Mouse (Mus musculus): Measurements from ENCODE around the gene Fbxl2. TPM values are rescaled to one million over a fixed set of nuclear protein-coding genes. Genes with fewer than 3 reads are reported as not detected.

Gene Fbxl2
- polyA plus RNA-seq, 1 experiment: 3.6 TPM

GRCm38 (mm10) chr9:114019012-114019762, 26.8 kb downstream of the Fbxl2 start:
- DNase-seq (ENCODE audit: low spot score): no peak

GRCm38 (mm10) chr9:114016402-114016801, 29.6 kb downstream of the Fbxl2 start:
- DNase-seq (ENCODE audit: low spot score): no peak

GRCm38 (mm10) chr9:114015724-114016123, 30.3 kb downstream of the Fbxl2 start:
- no peak for DNase-seq (ENCODE audit: low spot score)

- DNase-seq (ENCODE audit: low spot score): no peak
These were observed 32.0 kb downstream of the Fbxl2 start for GRCm38 (mm10) chr9:114014034-114014433.

- DNase-seq (ENCODE audit: low spot score): no peak
These were observed 34.8 kb downstream of the Fbxl2 start for GRCm38 (mm10) chr9:114011203-114011602.

GRCm38 (mm10) chr9:114009526-114009925, 36.5 kb downstream of the Fbxl2 start:
- no peak for DNase-seq (ENCODE audit: low spot score)

- DNase-seq (ENCODE audit: low spot score): no peak
These were observed 38.1 kb downstream of the Fbxl2 start for GRCm38 (mm10) chr9:114007850-114008350.

- no peak for DNase-seq (ENCODE audit: low spot score)
These were observed 39.2 kb downstream of the Fbxl2 start for GRCm38 (mm10) chr9:114006801-114007200.

GRCm38 (mm10) chr9:113998311-113998710, 47.7 kb downstream of the Fbxl2 start:
- no peak for DNase-seq (ENCODE audit: low spot score)

- DNase-seq (ENCODE audit: low spot score): no peak
These were observed 53.2 kb downstream of the Fbxl2 start for GRCm38 (mm10) chr9:113992810-113993209.

- peak; percentile 62 for DNase-seq (ENCODE audit: low spot score)
These were observed 55.3 kb downstream of the Fbxl2 start for GRCm38 (mm10) chr9:113990547-113991248.

GRCm38 (mm10) chr9:113984946-113985620, 60.9 kb downstream of the Fbxl2 start:
- no peak for DNase-seq (ENCODE audit: low spot score)

- no peak for DNase-seq (ENCODE audit: low spot score)
These were observed 62.9 kb downstream of the Fbxl2 start for GRCm38 (mm10) chr9:113982883-113983670.

- DNase-seq (ENCODE audit: low spot score): no peak
These were observed 63.5 kb downstream of the Fbxl2 start for GRCm38 (mm10) chr9:113982451-113982850.

GRCm38 (mm10) chr9:113981099-113981880, 64.7 kb downstream of the Fbxl2 start:
- DNase-seq (ENCODE audit: low spot score): no peak

GRCm38 (mm10) chr9:113979356-113979755, 66.6 kb downstream of the Fbxl2 start:
- no peak for DNase-seq (ENCODE audit: low spot score)

- DNase-seq (ENCODE audit: low spot score): no peak
These were observed 67.3 kb downstream of the Fbxl2 start for GRCm38 (mm10) chr9:113978656-113979055.

GRCm38 (mm10) chr9:113977225-113977840, 68.7 kb downstream of the Fbxl2 start:
- DNase-seq (ENCODE audit: low spot score): no peak

GRCm38 (mm10) chr9:113976264-113976663, 69.7 kb downstream of the Fbxl2 start:
- no peak for DNase-seq (ENCODE audit: low spot score)

GRCm38 (mm10) chr9:113975442-113975841, 70.5 kb downstream of the Fbxl2 start:
- no peak for DNase-seq (ENCODE audit: low spot score)

All from urinary bladder, adult 2 months (tissue).